Mouse (Mus musculus) right cerebral cortex, postnatal 25 days (tissue): ENCODE measurements around the gene Rnf43.

ENCODE experiments used
- DNase-seq: peaks from one replicate; pipeline ENCODE4 v3.0.0; 2022

The Rnf43 gene

DNA sequence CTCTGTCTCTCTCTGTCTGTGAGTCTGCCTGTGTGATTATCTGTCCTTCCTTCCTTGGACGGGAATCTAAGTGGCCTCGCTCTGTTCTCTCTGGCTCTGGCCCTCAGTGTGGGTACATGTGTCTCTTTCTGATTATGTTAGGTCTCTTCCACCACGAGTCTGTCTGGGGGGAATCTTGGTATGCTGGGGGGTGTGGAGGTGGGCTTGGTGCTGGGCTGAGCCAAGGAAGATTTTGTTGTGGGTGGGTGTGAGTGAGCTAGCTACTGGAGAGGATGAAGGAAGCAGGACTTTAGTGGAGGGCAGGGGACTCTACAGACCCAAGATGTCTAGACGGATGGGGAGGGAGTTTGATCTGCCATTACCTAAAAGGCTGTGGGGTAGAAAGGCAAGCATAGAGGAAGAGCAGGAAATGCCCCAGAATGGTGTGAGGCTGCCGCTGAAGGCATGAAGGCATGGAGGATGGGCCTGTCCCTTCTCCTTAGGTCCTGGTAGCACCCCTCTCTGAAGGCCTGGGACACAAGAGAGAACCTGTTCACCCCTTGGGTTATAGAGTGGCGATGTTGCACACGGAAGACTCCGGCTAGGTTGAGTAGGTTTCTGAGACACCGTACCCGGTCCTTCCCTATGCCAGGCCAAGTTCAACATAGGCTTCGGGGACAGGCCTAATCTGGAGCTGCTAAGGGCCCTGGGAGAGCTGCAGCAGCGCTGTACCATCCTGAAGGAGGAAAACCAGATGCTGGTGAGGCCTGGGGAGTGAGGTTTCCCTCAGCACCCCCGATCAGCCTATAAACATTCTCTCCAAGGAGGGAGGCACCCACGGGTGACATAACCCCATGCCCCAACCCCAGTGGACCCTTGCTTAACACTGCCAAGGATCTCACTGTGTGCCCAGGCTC, 99.5 kb downstream of the Rnf43 start:
- no peak for DNase-seq

DNA sequence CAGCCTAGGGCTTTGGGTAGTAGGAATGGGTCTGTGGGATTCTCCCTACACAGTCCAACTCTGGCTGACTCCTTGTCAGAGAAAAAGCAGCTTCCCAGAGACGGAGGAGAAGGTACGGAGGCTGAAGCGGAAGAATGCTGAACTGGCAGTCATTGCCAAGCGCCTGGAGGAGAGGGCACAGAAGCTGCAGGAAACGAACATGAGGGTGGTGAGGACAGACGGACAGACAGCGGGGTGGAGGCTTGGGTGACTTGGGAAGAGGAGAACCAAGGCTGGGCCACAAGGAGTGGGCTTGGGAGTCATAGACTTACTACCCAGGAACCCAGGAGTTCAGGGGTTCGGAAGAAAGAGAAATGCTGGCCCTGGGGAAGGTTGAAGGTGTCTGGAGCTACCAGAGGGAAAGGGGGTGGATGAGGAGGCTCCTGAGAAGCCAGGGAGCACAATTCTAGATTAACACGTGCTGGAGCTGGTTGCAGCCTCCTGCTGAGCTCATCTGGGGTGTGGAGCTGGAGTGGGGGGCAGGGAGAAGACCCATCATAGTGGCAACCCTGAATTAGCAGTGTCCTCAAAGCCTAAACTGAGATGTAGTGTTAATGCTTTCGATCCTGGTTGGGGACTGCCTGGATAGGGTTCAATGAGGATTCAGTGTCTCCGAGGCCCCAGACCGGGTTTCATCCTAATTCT, 100.3 kb downstream of the Rnf43 start:
- DNase-seq = peak; percentile 31

DNA sequence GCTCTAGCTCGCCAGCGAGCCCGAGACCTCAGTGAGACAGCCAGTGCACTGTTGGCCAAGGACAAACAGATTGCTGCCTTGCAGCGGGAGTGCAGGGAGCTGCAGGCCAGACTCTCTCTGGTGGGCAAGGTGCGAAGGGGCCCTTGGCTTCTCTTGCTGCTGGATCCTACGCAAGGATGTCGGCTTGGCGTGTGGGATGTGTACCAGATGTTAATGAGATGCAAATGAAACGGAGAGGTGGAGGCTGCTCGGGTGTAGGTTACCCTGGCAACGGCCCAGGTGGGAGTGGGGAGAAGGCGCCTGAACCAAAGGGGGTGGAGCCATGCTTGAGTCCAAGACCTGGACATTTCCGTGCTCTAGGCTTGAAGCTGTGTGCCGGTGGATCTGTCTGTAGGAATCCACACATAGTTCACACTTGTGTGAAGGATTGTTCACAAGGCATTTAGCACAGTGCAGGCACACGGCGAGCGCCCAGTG, 101.0 kb downstream of the Rnf43 start:
- peak; percentile 81 for DNase-seq

DNA sequence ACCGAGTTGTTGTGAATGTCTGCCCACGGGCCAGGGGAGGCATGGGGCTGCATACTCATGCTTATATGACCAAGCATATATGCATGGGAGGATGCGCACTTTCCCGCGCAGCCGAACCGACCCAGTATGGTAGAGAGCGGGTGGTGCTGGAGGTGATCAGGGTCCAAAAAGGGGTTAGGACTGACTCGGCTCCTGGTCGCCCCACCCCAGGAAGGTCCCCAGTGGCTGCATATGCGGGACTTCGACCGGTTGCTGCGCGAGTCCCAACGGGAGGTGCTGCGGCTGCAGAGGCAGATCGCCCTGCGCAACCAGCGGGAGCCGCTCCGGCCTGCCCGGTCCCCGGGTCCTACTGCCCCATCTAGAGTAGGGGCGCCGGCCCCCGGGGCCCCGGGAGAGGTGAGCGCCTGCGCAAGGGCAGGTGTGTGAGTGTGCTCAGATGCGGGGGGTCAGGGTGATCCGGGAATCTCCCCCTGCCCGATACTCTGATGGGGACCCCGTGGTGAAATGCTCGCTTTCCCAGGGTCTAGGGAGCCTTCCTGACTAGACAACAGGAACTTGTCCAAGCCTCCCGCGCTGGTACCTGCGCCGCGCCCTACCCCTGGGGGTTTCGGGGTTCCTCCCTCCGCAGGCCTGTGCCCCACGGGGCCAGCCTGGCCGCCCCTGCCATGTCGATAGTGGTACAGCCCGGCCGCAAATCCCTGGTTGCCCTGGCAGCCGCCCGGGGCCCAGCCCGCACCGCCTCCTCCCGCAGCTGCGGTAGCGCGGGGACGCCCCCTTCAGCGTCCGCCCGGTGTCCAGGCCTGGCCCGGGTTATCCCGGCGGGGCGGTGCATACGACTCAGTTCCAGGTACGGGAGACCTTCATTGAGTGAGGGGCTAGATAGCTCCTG, 101.7 kb downstream of the Rnf43 start:
- peak; percentile 63 for DNase-seq

DNA sequence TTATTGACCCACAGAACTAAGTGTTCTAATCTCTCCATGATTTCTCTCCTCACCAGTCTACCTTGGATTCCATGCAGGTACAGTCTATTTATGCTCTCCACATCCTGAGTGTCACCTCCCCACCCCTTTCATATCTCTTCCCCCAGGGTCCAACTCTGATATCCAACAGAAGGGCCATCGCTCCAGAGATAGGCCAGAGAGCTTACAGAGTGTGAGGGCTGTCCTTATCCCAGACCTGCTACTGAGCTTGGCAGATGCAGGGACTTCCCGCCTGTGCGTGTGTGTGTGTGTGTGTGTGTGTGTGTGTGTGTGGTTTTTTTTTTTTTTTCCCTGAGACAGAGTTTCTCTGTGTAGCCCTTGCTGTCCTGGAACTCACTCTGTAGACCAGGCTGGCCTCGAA, 106.2 kb downstream of the Rnf43 start:
- DNase-seq = no peak

DNA sequence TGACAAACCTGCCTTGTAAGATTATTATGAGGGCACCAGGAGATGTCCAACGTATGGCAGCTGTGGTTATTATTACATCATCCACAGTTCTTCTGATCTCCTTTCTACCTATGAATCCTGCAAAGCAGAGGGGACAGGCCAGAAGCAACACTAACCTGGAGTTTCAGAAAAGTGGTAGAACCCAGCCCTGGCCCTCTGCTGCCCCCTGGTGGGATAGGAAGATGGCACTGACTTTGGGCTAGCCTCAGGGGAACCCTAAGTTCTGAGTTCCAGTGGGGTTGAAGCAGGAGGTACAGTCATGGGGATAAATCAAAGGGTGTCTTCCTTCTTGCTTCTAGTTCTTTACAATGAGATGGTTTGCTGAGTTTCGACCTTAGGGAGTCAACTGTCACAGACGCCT, 108.5 kb downstream of the Rnf43 start:
- DNase-seq = peak; percentile 54

DNA sequence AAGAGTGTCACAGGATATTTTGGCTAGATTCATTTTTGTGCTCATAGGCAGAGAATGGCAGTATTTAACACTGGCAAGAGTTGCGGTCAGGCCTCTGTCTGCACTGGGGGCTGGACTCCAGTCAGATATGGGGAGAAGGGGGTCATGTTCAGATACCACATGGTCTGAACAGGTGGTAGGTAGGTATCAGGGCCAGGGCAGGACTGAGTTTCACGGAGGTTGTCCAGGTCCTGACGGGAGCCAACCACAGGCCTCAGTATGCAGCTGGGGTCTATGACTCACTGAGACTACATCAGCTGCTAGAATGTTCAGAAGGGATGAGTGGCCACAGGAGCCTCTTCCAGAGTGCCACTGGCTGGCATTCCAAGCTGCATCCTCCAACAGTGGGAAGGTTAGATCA, 109.8 kb downstream of the Rnf43 start:
- no peak for DNase-seq

DNA sequence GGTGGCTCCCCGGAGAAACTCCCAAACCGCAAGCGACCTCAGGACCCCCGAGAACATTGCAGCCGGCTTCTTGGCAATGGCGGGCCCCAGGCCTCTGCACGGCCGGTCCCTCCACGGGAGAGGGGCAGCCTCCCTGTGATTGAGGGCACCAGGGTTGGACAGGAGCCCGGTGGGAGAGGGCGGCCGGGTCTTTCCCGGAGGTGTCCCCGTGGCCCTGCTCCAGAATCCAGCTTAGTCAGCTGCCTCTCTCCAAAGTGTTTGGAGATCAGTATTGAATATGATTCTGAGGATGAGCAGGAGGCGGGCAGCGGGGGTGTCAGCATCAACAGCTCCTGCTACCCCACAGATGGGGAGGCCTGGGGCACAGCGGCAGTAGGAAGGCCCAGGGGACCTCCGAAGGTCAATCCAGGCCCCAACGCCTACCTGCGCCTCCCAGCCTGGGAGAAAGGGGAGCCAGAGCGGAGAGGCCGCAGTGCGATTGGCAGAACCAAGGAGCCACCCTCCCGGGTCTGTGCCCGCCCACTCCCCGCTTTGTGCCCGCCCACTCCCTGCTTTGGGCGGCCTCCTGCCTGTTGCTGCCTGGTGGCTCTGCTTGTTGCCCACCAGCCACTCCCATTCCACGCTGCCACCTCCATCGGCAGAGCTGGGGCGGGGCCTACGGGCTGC, 115.7 kb downstream of the Rnf43 start:
- peak; percentile 68 for DNase-seq

DNA sequence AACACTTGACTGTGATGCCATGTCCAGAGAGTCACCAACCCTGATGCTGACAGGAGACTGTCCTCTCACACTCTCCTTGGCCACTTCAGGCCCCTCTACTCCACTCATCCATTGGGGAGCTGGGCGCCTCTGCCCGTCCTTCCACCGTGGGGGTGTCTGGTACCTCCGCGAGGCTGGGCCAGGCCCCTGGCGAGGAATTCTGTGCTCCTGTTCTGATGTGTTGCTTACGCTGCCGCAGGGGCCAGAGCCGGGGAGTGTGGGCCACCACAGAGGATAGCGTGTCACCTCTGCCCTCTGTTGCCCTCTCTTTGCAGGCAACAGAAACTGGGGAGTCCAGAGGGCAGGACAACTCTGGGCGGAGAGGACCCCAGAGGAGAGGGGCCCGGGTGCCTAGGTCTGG, 116.4 kb downstream of the Rnf43 start:
- DNase-seq = no peak

DNA sequence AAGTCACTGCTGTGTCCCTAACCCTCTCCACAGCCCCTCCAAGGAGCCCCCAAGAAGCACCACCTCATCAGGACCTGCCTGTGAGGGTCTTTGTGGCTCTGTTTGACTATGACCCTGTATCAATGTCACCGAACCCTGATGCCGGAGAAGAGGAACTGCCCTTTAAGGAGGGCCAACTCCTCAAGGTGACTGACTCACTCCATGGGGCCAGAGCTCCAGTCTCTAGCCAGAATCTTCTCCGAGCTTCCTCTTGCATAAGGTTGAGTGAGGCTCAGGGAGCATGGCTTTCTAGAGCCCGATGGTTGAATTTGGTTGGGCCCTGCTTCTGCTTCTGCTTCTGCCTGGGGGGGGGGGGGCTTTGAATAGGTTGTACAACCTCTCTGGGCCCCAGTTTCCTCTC, 116.9 kb downstream of the Rnf43 start:
- DNase-seq = no peak

DNA sequence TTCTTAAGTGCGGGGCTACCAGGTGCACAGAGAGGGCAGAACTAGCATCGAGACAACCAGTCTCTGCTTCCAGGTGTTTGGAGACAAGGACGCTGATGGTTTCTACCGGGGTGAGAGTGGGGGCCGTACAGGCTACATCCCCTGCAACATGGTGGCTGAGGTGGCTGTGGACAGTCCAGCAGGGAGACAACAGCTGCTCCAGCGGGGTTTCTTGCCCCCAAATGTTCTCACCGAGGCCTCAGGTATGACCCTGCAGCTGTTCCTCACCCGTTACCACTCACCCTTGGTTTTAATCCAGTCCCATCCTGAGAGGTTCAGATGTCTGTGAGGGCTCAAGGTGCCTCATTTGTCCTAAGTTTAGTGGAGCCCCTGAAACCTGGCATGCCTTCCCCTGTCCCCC, 117.6 kb downstream of the Rnf43 start:
- DNase-seq = no peak
